Mouse (Mus musculus) heart, postnatal 0 days (tissue): ENCODE measurements around the gene Trim37. TPM values are rescaled to one million over a fixed set of nuclear protein-coding genes. Genes with fewer than 3 reads are reported as not detected.
A peak's percentile ranks its signal among the peaks of the same experiment; 100 is the strongest.
"Not testable (repeated sequence)": the region's sequence is repeated elsewhere in the genome, so short reads cannot be mapped to it uniquely, and the experiment has no call there.

Experiments used
- ATAC-seq: fragments of 200-750 bp; cut with Nextera tagmentation; 2 replicates; pipeline ENCODE4 v1.8.0; 2017; ENCODE audit warnings: low read depth, moderate number of reproducible peaks, moderate library complexity; ENCODE audit not compliant: insufficient read depth
- DNase-seq: peaks from one replicate; pipeline ENCODE4 v3.0.0-alpha.2; 2016; ENCODE audit warnings: low spot score
- H3K27ac ChIP-seq: fragments of 300-500 bp; sonication (generic); 2 replicates; pipeline ENCODE4 v1.5.1; 2014; ENCODE audit warnings: low read depth, mild to moderate bottlenecking
- H3K27me3 ChIP-seq: fragments of 300-500 bp; sonication (generic); 2 replicates; pipeline ENCODE4 v1.6.1; 2014; ENCODE audit warnings: low read length, mixed read lengths; ENCODE audit not compliant: control insufficient read depth, insufficient read depth
- H3K36me3 ChIP-seq: fragments of 300-500 bp; sonication (generic); replicated peaks from 2 replicates; pipeline ENCODE4 v1.6.1; 2014; ENCODE audit warnings: low read length, mixed read lengths; ENCODE audit not compliant: control insufficient read depth, insufficient read depth
- H3K4me1 ChIP-seq: fragments of 300-500 bp; sonication (generic); 2 replicates; pipeline ENCODE4 v1.6.1; 2014; ENCODE audit warnings: antibody characterized with exemption; ENCODE audit not compliant: control insufficient read depth, insufficient read depth
- H3K4me2 ChIP-seq: fragments of 300-500 bp; sonication (generic); 2 replicates; pipeline ENCODE4 v1.6.1; 2014; ENCODE audit warnings: low read depth, mild to moderate bottlenecking, low read length, moderate library complexity
- H3K4me3 ChIP-seq: fragments of 300-500 bp; sonication (generic); 2 replicates; pipeline ENCODE4 v1.5.1; 2014; ENCODE audit warnings: low read depth, low read length
- H3K9ac ChIP-seq: fragments of 300-500 bp; sonication (generic); replicated peaks from 2 replicates; pipeline ENCODE4 v1.6.1; 2014; ENCODE audit warnings: low read depth, low read length, mixed read lengths
- H3K9me3 ChIP-seq: fragments of 300-500 bp; sonication (generic); replicated peaks from 2 replicates; pipeline ENCODE4 v1.6.1; 2016; ENCODE audit warnings: low read length; ENCODE audit not compliant: control insufficient read depth
- CTCF ChIP-seq: IDR thresholded peaks from 2 replicates; pipeline ENCODE4 v1.5.1; 2016; ENCODE audit warnings: antibody characterized with exemption, control low read depth, low read depth
- EP300 ChIP-seq: IDR thresholded peaks from 2 replicates; pipeline ENCODE4 v1.6.1; 2016; ENCODE audit warnings: antibody characterized with exemption, low read depth
- WGBS: fragments of 180-500 bp; shearing (Covaris S2); extraction: QIAGEN DNeasy Blood & Tissue Kit; methylation state at CpG from one replicate; pipeline ENCODE4 v1.1.7; 2014; 5-methylcytosine and 5-hydroxymethylcytosine counted together
- polyA plus RNA-seq: library from polyadenylated mRNA; unstranded; fragments of >200 nt; fragmentation: Nextera tagmentation; extraction: Ambion mirVana; gene quantifications from 2 replicates; pipeline ENCODE4 v1.2.1, GENCODE M21; 2015
- total RNA-seq: library from RNA; depleted of rRNA; stranded (reverse); fragments of >200 nt; gene quantifications from 2 replicates; pipeline ENCODE4 v1.2.3, GENCODE M21; 2014; ENCODE audit warnings: low replicate concordance

The Trim37 gene
- total and polyA plus RNA-seq, 2 experiments from 2014 or later = 5.8 to 10.8 TPM

DNA sequence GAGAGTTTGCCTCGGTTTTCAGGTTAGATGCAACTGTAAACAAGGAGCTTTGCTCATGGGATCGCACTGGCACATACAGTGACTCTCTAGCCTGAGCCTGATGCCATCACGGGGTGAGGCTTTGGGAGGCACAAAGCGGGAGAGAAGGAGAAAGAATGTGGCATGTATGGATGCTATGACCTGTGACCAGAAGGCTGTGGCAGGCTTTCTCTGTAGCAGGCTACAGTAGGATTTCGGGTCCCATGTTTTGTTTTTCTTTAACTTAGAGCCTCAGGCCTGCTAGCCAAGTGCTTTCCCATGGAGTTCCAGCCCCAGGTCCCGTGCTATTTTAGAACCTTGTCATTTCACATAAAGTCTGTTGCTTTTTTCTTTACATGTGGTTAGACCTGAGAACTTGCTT, 123.3 kb downstream of the Trim37 start:
- WGBS = 72% methylated on average over 6 of the region's 6 CpGs
- H3K9ac ChIP-seq = no peak overlapping the region

DNA sequence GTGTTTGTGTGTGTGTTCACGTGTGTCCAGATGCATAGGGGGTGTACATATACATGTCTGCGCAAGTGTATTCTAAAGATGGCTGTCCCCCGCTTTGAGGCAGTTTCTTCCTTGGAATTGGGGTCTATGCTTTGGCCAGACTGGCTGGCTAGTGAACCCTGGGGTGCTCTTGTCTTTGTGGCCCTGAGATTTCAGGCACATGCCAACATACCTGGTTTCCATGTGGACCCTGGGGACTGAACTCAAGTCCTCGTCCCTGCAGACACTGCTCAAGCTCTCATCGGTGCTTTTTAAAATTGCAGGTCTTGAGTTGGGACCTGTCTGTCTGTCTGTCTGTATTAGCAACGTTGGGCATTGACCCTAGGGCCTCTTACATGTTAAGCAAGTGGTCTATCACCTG, 126.4 kb downstream of the Trim37 start:
- no peak for TF ChIP-seq CTCF
- TF ChIP-seq EP300 = no peak
- Histone ChIP-seq H3K27ac (no peak overlapping the region), H3K36me3 (no peaks in the 10 kb centered on the region), H3K4me3 (no peak overlapping the region), H3K4me2 (no peak overlapping the region), H3K9ac (no peak overlapping the region), H3K9me3 (no peaks in the 10 kb centered on the region), H3K27me3 (no peaks in the 10 kb centered on the region), H3K4me1 (peaks cover 3% of the 10 kb centered on the region; the same call in 1 of the 2 replicates)
- ATAC-seq (no peak), DNase-seq (no peak)
- 86% methylated on average over 6 of the region's 6 CpGs for WGBS

More for the DNA sequence above, 123.3 kb downstream of the Trim37 start:
- peaks cover 26% of the 10 kb centered on the region for H3K4me1 ChIP-seq
- no peaks in the 10 kb centered on the region for H3K36me3 ChIP-seq
- TF ChIP-seq EP300 (no peak), CTCF (no peak)
- no peak overlapping the region for H3K4me2 ChIP-seq
- H3K27me3 ChIP-seq = no peaks in the 10 kb centered on the region
- no peaks in the 10 kb centered on the region for H3K9me3 ChIP-seq
- ATAC-seq (no peak), DNase-seq (no peak)
- H3K27ac ChIP-seq = no peak overlapping the region
- no peak overlapping the region for H3K4me3 ChIP-seq

DNA sequence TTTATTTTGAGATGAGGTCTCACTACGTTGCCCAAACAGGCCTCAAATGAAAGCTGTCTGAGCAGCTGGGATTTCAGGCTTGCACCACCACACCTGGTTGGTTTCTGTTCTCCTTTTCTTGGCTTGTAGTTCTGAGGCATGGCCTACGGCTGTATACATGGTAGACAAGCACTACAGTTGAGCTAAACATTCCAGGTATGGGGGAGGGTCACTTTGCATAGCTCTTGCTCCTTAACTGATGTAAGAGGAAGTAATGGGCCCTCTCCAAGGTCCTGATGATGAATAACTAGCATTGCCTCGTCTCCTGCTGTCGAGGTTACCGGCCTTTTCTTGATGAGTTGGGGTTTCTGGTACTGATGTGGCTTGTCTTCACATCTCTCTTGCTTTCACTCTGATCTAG, 127.3 kb downstream of the Trim37 start:
- TF ChIP-seq CTCF = no peak
- DNase-seq (no peak), ATAC-seq (no peak)
- Histone ChIP-seq H3K4me2 (no peak overlapping the region), H3K9me3 (no peaks in the 10 kb centered on the region), H3K4me3 (no peak overlapping the region), H3K9ac (no peak overlapping the region), H3K27me3 (no peaks in the 10 kb centered on the region), H3K27ac (no peak overlapping the region), H3K4me1 (0 out of 2 replicates have a peak, but pooled peaks cover under 1% of the 10 kb centered on the region), H3K36me3 (no peaks in the 10 kb centered on the region)
- WGBS = 59% methylated on average over 5 of the region's 5 CpGs

DNA sequence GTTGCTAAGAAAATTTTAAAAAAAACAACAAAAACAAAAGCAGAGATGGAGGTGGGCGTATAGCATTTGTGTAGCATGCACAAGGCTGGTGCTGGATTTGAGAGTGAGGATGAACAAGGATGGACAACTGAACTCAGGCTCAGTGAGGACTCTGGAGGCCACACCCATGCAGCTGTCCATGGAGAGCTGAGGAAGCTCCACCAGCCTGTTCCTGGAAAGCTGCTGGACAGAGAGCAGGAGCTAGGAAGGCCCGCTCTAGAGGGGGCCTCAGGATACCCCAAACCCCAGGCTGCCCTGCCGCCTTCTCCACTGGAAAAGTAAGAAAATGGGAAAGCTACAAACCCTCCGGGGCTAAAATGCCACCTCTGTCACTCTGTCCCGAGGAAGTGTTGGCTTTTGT, 130.4 kb downstream of the Trim37 start:
- Histone ChIP-seq H3K36me3 (no peaks in the 10 kb centered on the region), H3K27ac (no peak overlapping the region), H3K4me3 (no peak overlapping the region), H3K27me3 (no peaks in the 10 kb centered on the region), H3K9ac (no peak overlapping the region), H3K4me2 (no peak overlapping the region), H3K9me3 (no peaks in the 10 kb centered on the region), H3K4me1 (peaks cover 9% of the 10 kb centered on the region; the same call in 1 of the 2 replicates)
- 95% methylated on average over 5 of the region's 5 CpGs for WGBS
- DNase-seq = no peak
- no peak for ATAC-seq
- TF ChIP-seq EP300 (no peak), CTCF (no peak)

DNA sequence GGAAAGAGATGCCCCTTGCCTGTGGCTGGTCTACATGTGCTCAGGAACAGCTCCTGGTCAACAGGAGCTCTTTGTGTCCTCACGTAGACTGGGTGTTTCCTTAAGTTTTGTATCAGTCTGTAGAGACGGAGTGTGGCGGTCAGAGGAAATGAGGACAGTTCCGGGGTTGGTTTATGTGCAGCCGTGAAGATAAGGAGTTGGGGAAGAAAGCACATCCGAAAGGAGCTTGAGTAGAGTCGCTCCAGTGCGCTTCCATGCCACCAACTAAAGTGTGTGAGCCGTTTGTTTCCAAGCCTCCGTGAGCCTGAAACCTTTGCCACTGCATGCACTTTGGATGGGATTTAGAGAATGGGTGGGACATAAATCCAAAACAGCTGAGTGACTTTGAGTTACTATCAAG, 132.9 kb downstream of the Trim37 start:
- Histone ChIP-seq H3K27ac (peak overlapping the region; percentile 34; the same call in 1 of the 2 replicates), H3K9ac (no peak overlapping the region), H3K4me1 (peaks cover 9% of the 10 kb centered on the region; the same call in 1 of the 2 replicates), H3K27me3 (no peaks in the 10 kb centered on the region), H3K4me3 (no peak overlapping the region), H3K4me2 (peak overlapping the region; percentile 42), H3K9me3 (no peaks in the 10 kb centered on the region), H3K36me3 (no peaks in the 10 kb centered on the region)
- 52% methylated on average over 10 of the region's 10 CpGs for WGBS
- ATAC-seq (peak; percentile 33; the same call in 1 of the 2 replicates), DNase-seq (no peak)
- TF ChIP-seq CTCF (no peak), EP300 (no peak)

DNA sequence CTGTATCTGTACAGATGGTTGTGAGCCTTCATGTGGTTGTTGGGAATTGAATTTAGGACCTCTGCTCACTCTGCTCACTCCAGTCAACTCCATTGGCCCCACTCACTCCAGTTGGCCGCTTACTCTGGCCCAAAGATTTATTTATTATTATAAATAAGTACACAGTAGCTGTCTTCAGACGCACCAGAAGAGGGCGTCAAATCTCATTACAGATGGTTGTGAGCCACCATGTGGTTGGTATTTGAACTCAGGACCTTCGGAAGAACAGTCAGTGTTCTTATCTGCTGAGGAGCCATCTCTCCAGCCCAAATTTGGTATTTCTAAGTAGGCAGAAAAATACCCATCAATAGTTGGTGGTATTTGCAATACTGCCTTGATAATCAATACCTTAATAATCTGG, 134.8 kb downstream of the Trim37 start:
- not testable (repeated sequence) for H3K4me1 ChIP-seq, H3K9me3 ChIP-seq, H3K9ac ChIP-seq, H3K4me2 ChIP-seq, H3K4me3 ChIP-seq, ATAC-seq, H3K27ac ChIP-seq, H3K27me3 ChIP-seq, DNase-seq, H3K36me3 ChIP-seq
- WGBS = 68% methylated on average over 4 of the region's 4 CpGs
